In genomic region chr7:5015118-5016001, GRCm38 (mm10) we compare ENCODE assay signal across 8 mouse cellular contexts. TPM values are rescaled to one million over a fixed set of nuclear protein-coding genes. Genes with fewer than 3 reads are reported as not detected.
DNase-seq lines count a peak whose midpoint lies in the region; ATAC-seq lines count a peak whose summit lies in the region.

TSS of gene Gm44973 (plus strand) at chr7:5015496.

- H3K27ac ChIP-seq in hindbrain, embryonic 13.5 days: peak within 1 kb of the TSS; percentile 99

- peak within 1 kb of the TSS; percentile 61 for H3K4me2 ChIP-seq in hindbrain, embryonic 13.5 days

- peaks cover 31% of the 10 kb centered on the region for H3K36me3 ChIP-seq in hindbrain, embryonic 13.5 days

- peak; percentile 96 for DNase-seq in R1 (ENCODE audit: low read depth, low spot score)
- DNase-seq in cerebellum, postnatal 25 days: peak; percentile 93 to 96
- DNase-seq in frontal cortex, postnatal 14 days (ENCODE audit: low spot score in 2 of 2): peak; percentile 86 to 91
- peak; percentile 95 for DNase-seq in layer of hippocampus, postnatal 14 days (ENCODE audit: low spot score in 2 of 2)
- peak; percentile 97 for DNase-seq in lung, postnatal 10 days
- peak; percentile 86 for DNase-seq in ovary, postnatal 14 days (ENCODE audit: low spot score)
- DNase-seq in thymus, postnatal 14 days: peak; percentile 99

- peak within 1 kb of the TSS; percentile 80 for H3K9ac ChIP-seq in hindbrain, embryonic 13.5 days

- peak; percentile 78 for ATAC-seq in hindbrain, embryonic 13.5 days (ENCODE audit: low FRiP score)

- H3K4me3 ChIP-seq in hindbrain, embryonic 13.5 days: peak within 1 kb of the TSS; percentile 71

- peaks cover 15% of the 10 kb centered on the region for H3K4me1 ChIP-seq in hindbrain, embryonic 13.5 days (replicated peaks)

- H3K27me3 ChIP-seq in hindbrain, embryonic 13.5 days: no peaks in the 10 kb centered on the region

- H3K9me3 ChIP-seq in hindbrain, embryonic 13.5 days: no peaks in the 10 kb centered on the region

- under 1% methylated on average over 54 of the region's 76 CpGs for WGBS in hindbrain, embryonic 13.5 days

RNA-seq across cellular contexts. Expression of gene Gm44973, which starts in this region (rescaled TPM):
- 1.4 and 1.8 TPM in 2 replicates for polyA plus RNA-seq in hindbrain, embryonic 13.5 days (2015; fragmentation: Nextera tagmentation; extraction: Ambion mirVana)
- total RNA-seq in layer of hippocampus, postnatal 14 days (2021): not detected

Comparison
In these comparisons a context has a peak if more than half of its experiments do, and no peak if none do; other contexts are left out.
1. Peak in every context shown above with its lines: DNase-seq, ATAC-seq, H3K4me3 ChIP-seq and H3K27ac ChIP-seq.
2. Peak in DNase-seq in layer of hippocampus, postnatal 14 days; RNA of the gene not detected or under 1 TPM.